Mouse (Mus musculus): ENCODE data around the gene Dcaf5.

DNA sequence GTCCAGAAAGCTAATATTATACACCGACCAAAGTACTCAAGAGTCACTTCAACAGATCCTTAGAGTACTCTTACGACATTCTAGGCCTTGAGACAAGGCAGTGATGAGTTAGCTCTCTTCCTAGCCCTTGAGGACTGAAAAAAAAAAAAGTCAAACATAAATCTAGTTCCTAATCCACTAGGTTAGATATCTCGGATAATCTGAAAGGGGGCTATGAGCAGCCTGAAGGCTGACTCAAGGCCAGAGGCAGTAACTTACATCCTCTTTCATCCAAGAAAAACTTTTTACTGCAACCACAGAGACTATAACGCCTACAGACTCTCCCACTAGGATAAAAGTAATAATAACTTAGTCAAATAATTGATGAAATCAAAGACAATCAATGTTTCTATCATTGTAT is 60.7 kb downstream of the Dcaf5 start:
- TF ChIP-seq GATA1 (IDR thresholded peaks at IDR 0.05; ENCODE audit: borderline replicate concordance, low read length), result no peak
- TF ChIP-seq FLI1 (IDR thresholded peaks at IDR 0.05; ENCODE audit: low read length), result no peak

All from megakaryocyte, embryonic 14.5 days (primary cell).